Mouse (Mus musculus): ENCODE measurements around the gene Islr. TPM values are rescaled to one million over a fixed set of nuclear protein-coding genes. Genes with fewer than 3 reads are reported as not detected.

The Islr gene
- total and polyA plus RNA-seq, 3 experiments, result 0.22 TPM; not detected in 2

- no peaks in the 10 kb centered on the region for H3K27me3 ChIP-seq (ENCODE audit: insufficient read depth, low read length)
- ATAC-seq (ENCODE audit: extremely low read depth, insufficient number of reproducible peaks, low FRiP score, poor library complexity, severe bottlenecking), result no peak
- H3K36me3 ChIP-seq (replicated peaks), result peaks cover 22% of the 10 kb centered on the region
- peaks cover 55% of the 10 kb centered on the region for H3K4me1 ChIP-seq (ENCODE audit: insufficient read depth, low read depth, low read length)
- peak overlapping the region; percentile 71 for H3K4me3 ChIP-seq (ENCODE audit: low read depth, low read length)
- H3K9me3 ChIP-seq (replicated peaks), result no peaks in the 10 kb centered on the region
- DNase-seq (ENCODE audit: low spot score), result no peak
- no peak for TF ChIP-seq TAL1 (conservative IDR thresholded peaks at IDR 0.05; ENCODE audit: low read depth, low read length)
- TF ChIP-seq CTCF (IDR thresholded peaks at IDR 0.05; ENCODE audit: low read depth, low read length), result no peak
- no peak for TF ChIP-seq POLR2AphosphoS5 (IDR thresholded peaks at IDR 0.05; ENCODE audit: insufficient replicate concordance, low read depth, low read length)
- no peak for TF ChIP-seq GATA1 (IDR thresholded peaks at IDR 0.05; ENCODE audit: borderline replicate concordance, low read length)
Measured at GRCm38 (mm10) chr9:58248746-58249413, 44.8 kb upstream of the Islr start.

GRCm38 (mm10) chr9:58247064-58247759 lies 43.1 kb upstream of the Islr start:
- DNase-seq (ENCODE audit: low spot score), result peak; percentile 42
- Histone ChIP-seq H3K4me3 (ENCODE audit: low read depth, low read length) (peak overlapping the region; percentile 71), H3K36me3 (replicated peaks) (peaks cover 39% of the 10 kb centered on the region), H3K9me3 (replicated peaks) (no peaks in the 10 kb centered on the region), H3K4me1 (ENCODE audit: insufficient read depth, low read depth, low read length) (peaks cover 63% of the 10 kb centered on the region), H3K27me3 (ENCODE audit: insufficient read depth, low read length) (no peaks in the 10 kb centered on the region)
- no peak for ATAC-seq (ENCODE audit: extremely low read depth, insufficient number of reproducible peaks, low FRiP score, poor library complexity, severe bottlenecking)
- TF ChIP-seq GATA1 (IDR thresholded peaks at IDR 0.05; ENCODE audit: borderline replicate concordance, low read length), result no peak
- no peak for TF ChIP-seq POLR2AphosphoS5 (IDR thresholded peaks at IDR 0.05; ENCODE audit: insufficient replicate concordance, low read depth, low read length)
- no peak for TF ChIP-seq GATA2 (IDR thresholded peaks at IDR 0.05; ENCODE audit: borderline replicate concordance, low read depth, low read length)
- TF ChIP-seq CTCF (IDR thresholded peaks at IDR 0.05; ENCODE audit: low read depth, low read length), result no peak
- peak; percentile 78 for TF ChIP-seq TAL1 (conservative IDR thresholded peaks at IDR 0.05; ENCODE audit: low read depth, low read length)

GRCm38 (mm10) chr9:58246083-58246591 lies 42.0 kb upstream of the Islr start:
- peak; percentile 66 for DNase-seq (ENCODE audit: low spot score)
- TF ChIP-seq GATA1 (IDR thresholded peaks at IDR 0.05; ENCODE audit: borderline replicate concordance, low read length), result no peak
- TF ChIP-seq TAL1 (conservative IDR thresholded peaks at IDR 0.05; ENCODE audit: low read depth, low read length), result peak; percentile 75
- peak; percentile 62 for ATAC-seq (ENCODE audit: extremely low read depth, insufficient number of reproducible peaks, low FRiP score, poor library complexity, severe bottlenecking)
- no peaks in the 10 kb centered on the region for H3K9me3 ChIP-seq (replicated peaks)
- peak overlapping the region; percentile 38; the same call in 1 of the 2 replicates for H3K4me3 ChIP-seq (ENCODE audit: low read depth, low read length)
- peaks cover 71% of the 10 kb centered on the region for H3K4me1 ChIP-seq (ENCODE audit: insufficient read depth, low read depth, low read length)
- H3K27me3 ChIP-seq (ENCODE audit: insufficient read depth, low read length), result no peaks in the 10 kb centered on the region
- peaks cover 49% of the 10 kb centered on the region for H3K36me3 ChIP-seq (replicated peaks)

GRCm38 (mm10) chr9:58243696-58244095 lies 39.6 kb upstream of the Islr start:
- DNase-seq (ENCODE audit: low spot score), result no peak
- Histone ChIP-seq H3K27me3 (ENCODE audit: insufficient read depth, low read length) (no peaks in the 10 kb centered on the region), H3K9me3 (replicated peaks) (no peaks in the 10 kb centered on the region), H3K4me3 (ENCODE audit: low read depth, low read length) (no peak overlapping the region), H3K4me1 (ENCODE audit: insufficient read depth, low read depth, low read length) (peaks cover 70% of the 10 kb centered on the region), H3K36me3 (replicated peaks) (peaks cover 66% of the 10 kb centered on the region)
- no peak for ATAC-seq (ENCODE audit: extremely low read depth, insufficient number of reproducible peaks, low FRiP score, poor library complexity, severe bottlenecking)
- TF ChIP-seq CTCF (IDR thresholded peaks at IDR 0.05; ENCODE audit: low read depth, low read length) (no peak), GATA2 (IDR thresholded peaks at IDR 0.05; ENCODE audit: borderline replicate concordance, low read depth, low read length) (no peak), GATA1 (IDR thresholded peaks at IDR 0.05; ENCODE audit: borderline replicate concordance, low read length) (no peak), TAL1 (conservative IDR thresholded peaks at IDR 0.05; ENCODE audit: low read depth, low read length) (no peak), POLR2AphosphoS5 (IDR thresholded peaks at IDR 0.05; ENCODE audit: insufficient replicate concordance, low read depth, low read length) (no peak)

- peaks cover 71% of the 10 kb centered on the region for H3K36me3 ChIP-seq (replicated peaks)
Measured at GRCm38 (mm10) chr9:58242696-58243095, 38.6 kb upstream of the Islr start.

GRCm38 (mm10) chr9:58241780-58242485 lies 37.8 kb upstream of the Islr start:
- H3K27me3 ChIP-seq (ENCODE audit: insufficient read depth, low read length), result no peaks in the 10 kb centered on the region
- no peak for DNase-seq (ENCODE audit: low spot score)
- H3K9me3 ChIP-seq (replicated peaks), result no peaks in the 10 kb centered on the region
- H3K4me1 ChIP-seq (ENCODE audit: insufficient read depth, low read depth, low read length), result peaks cover 68% of the 10 kb centered on the region
- no peak overlapping the region for H3K4me3 ChIP-seq (ENCODE audit: low read depth, low read length)
- ATAC-seq (ENCODE audit: extremely low read depth, insufficient number of reproducible peaks, low FRiP score, poor library complexity, severe bottlenecking), result no peak
- H3K36me3 ChIP-seq (replicated peaks), result peaks cover 74% of the 10 kb centered on the region
- TF ChIP-seq GATA2 (IDR thresholded peaks at IDR 0.05; ENCODE audit: borderline replicate concordance, low read depth, low read length) (no peak), CTCF (IDR thresholded peaks at IDR 0.05; ENCODE audit: low read depth, low read length) (no peak), TAL1 (conservative IDR thresholded peaks at IDR 0.05; ENCODE audit: low read depth, low read length) (no peak), GATA1 (IDR thresholded peaks at IDR 0.05; ENCODE audit: borderline replicate concordance, low read length) (no peak), POLR2AphosphoS5 (IDR thresholded peaks at IDR 0.05; ENCODE audit: insufficient replicate concordance, low read depth, low read length) (no peak)

More at GRCm38 (mm10) chr9:58242696-58243095, 38.6 kb upstream of the Islr start:
- DNase-seq (ENCODE audit: low spot score), result no peak
- no peaks in the 10 kb centered on the region for H3K9me3 ChIP-seq (replicated peaks)
- TF ChIP-seq CTCF (IDR thresholded peaks at IDR 0.05; ENCODE audit: low read depth, low read length) (no peak), GATA1 (IDR thresholded peaks at IDR 0.05; ENCODE audit: borderline replicate concordance, low read length) (no peak), GATA2 (IDR thresholded peaks at IDR 0.05; ENCODE audit: borderline replicate concordance, low read depth, low read length) (no peak), POLR2AphosphoS5 (IDR thresholded peaks at IDR 0.05; ENCODE audit: insufficient replicate concordance, low read depth, low read length) (no peak), TAL1 (conservative IDR thresholded peaks at IDR 0.05; ENCODE audit: low read depth, low read length) (no peak)
- peak overlapping the region; percentile 35; the same call in 1 of the 2 replicates for H3K4me3 ChIP-seq (ENCODE audit: low read depth, low read length)
- peaks cover 71% of the 10 kb centered on the region for H3K4me1 ChIP-seq (ENCODE audit: insufficient read depth, low read depth, low read length)
- no peaks in the 10 kb centered on the region for H3K27me3 ChIP-seq (ENCODE audit: insufficient read depth, low read length)
- no peak for ATAC-seq (ENCODE audit: extremely low read depth, insufficient number of reproducible peaks, low FRiP score, poor library complexity, severe bottlenecking)
